Mouse (Mus musculus) embryonic stem cell, embryonic (primary cell): ENCODE measurements around the gene Parp12.

Experiments used
- CTCF ChIA-PET, 4 experiments: fragments of 300-600 bp in 2 of 4; fragments of 350-600 bp in 2 of 4; sonication (Branson Sonifier 250); formaldehyde crosslinking; loops; one replicate each; lab custom pipeline; 2022; ENCODE audit warnings: inconsistent platforms in 2 of 4; lab: Charles Lee
- POLR2A ChIA-PET, 4 experiments: fragments of 300-600 bp in 2 of 4; fragments of 350-600 bp in 2 of 4; sonication (Branson Sonifier 250); formaldehyde crosslinking; loops; one replicate each; lab custom pipeline; 2022; ENCODE audit warnings: antibody characterized with exemption in 4 of 4, inconsistent platforms in 1 of 4; lab: Charles Lee

Parp12 gene

DNA sequence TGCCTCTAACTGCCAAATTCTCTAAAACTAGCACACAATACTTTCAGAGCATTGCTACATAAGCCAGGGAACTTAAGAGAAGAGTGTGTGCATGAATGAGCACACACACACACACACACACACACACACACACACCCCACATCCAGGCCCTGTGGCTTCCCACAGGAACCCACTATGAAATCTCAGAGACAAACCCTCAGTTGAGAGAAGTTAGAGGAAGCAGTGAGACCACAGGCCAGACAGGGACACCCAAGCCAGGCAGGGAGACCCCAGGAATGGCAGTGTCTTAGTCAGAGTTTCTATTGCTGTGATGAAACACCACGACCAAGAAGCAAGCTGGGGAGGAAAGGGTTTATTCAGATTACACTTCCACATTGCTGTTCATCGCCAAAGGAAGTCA, 54.6 kb downstream of the Parp12 start:
- ChIA-PET POLR2A (no interaction called here), CTCF (interaction anchor here in 1 of 4 experiments (0.7 kb wide), 1 partner anchor 136 kb away, joined by 3 read pairs; no protein-coding TSS in a partner anchor)

- ChIA-PET POLR2A (interaction anchor here in 2 of 4 experiments (0.6 to 0.8 kb wide), 2 partner anchors 11 to 348 kb away, joined by 3 read pairs; no protein-coding TSS in a partner anchor), CTCF (interaction anchor here in 1 of 4 experiments (0.7 kb wide), 1 partner anchor 1425 kb away, joined by 5 read pairs; no protein-coding TSS in a partner anchor)
These were observed 57.0 kb downstream of the Parp12 start for GRCm38 (mm10) chr6:39061180-39061579.

DNA sequence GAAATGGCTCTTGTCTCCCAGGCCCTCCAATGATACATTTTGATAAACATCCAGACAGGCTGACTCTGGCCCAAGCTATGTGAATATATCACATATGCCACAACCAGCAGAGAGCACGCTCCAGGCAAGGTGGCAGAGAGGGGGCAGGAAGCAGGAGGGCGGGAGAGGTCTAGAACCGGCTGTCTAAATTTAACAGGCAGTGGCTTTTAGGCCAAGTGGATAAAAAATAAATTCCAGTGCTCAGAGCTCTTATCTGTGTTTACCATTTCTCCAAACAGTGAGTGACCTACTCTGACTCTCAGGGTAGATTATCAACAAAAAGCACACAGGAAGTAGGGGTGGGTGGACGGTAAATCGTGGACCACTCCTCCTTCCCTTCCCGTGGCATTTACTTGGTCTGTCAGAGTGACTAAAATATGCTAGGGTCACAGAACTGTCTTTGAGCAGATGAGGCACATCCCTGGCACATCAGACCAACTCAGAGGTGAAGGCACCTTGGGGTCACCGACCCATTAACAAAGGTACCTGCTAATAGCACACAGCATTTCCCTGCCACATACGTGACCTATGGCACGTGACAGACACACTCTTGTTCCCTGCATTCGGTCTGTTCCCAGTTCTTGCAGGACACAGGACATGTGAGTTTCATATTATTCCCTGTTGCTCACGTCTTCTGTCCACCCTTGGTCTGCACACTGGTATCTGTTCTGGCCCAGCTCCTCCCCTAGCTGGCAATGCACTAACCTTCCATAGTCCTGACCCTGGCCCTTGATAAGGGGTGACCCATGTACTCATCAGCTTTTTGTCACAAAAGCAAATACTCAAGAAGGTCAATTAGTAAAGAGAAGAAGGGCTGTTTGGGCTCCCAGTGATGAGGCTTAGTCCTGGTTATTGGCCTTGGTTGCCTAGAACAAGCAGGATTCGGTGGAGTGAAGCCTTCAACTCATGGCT, 58.3 kb downstream of the Parp12 start:
- CTCF ChIA-PET = interaction anchor here in 3 of 4 experiments (0.5 to 1.0 kb wide), 4 partner anchors 134 to 405 kb away, joined by 3 to 6 read pairs (median 4); no protein-coding TSS in a partner anchor
- POLR2A ChIA-PET = interaction anchor here in 1 of 4 experiments (0.8 kb wide), 1 partner anchor 13 kb away, joined by 3 read pairs; no protein-coding TSS in a partner anchor

- ChIA-PET POLR2A (no interaction called here), CTCF (interaction anchor here in 2 of 4 experiments (0.6 to 0.9 kb wide), 2 partner anchors 169 to 404 kb away, joined by 3 to 5 read pairs; no protein-coding TSS in a partner anchor)
These were observed 59.2 kb downstream of the Parp12 start for GRCm38 (mm10) chr6:39058936-39059335.

DNA sequence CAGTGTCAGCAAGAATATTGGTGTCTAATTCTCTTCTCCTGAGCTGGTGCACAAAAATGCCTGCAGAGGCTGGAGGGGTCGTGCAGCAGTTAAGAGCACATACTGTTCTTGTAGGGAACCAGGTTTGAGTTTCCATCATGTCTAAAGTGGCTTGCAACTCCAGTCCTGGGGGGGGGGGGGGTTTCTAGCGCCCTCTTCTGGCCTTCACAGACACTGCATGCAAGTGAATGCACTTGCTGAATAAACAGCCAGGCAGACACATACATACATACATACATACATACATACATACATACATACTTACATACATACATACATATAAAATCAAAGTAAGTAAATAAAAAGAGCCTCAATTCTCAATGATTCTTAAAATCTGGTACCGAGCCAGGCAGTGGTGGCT, 59.8 kb downstream of the Parp12 start:
- POLR2A ChIA-PET = no interaction called here
- CTCF ChIA-PET = interaction anchor here in 3 of 4 experiments (0.6 to 1.4 kb wide), 7 partner anchors 9 to 241 kb away, joined by 3 to 6 read pairs (median 3); no protein-coding TSS in a partner anchor

- POLR2A ChIA-PET = interaction anchor here in 1 of 4 experiments (1.2 to 1.3 kb wide), 2 partner anchors 12 to 131 kb away, joined by 3 read pairs; no protein-coding TSS in a partner anchor
These were observed 61.0 kb downstream of the Parp12 start for GRCm38 (mm10) chr6:39057161-39057560.

GRCm38 (mm10) chr6:39055831-39056261, 62.3 kb downstream of the Parp12 start:
- CTCF ChIA-PET = no interaction called here
- POLR2A ChIA-PET = no interaction called here

More at GRCm38 (mm10) chr6:39057161-39057560, 61.0 kb downstream of the Parp12 start:
- CTCF ChIA-PET = interaction anchor here in 2 of 4 experiments (0.6 to 1.4 kb wide), 4 partner anchors 10 to 635 kb away, joined by 3 to 6 read pairs (median 5); no protein-coding TSS in a partner anchor

GRCm38 (mm10) chr6:39054878-39055508, 63.2 kb downstream of the Parp12 start:
- ChIA-PET POLR2A (interaction anchor here in 3 of 4 experiments (0.6 to 0.7 kb wide), 3 partner anchors 15 to 599 kb away, joined by 3 to 4 read pairs (median 3); partner anchors contain the start of gene Hipk2 (in 1 of the 3)), CTCF (interaction anchor here in 1 of 4 experiments (0.6 kb wide), 2 partner anchors 128 to 504 kb away, joined by 3 to 4 read pairs; partner anchors contain the start of gene Luc7l2)

DNA sequence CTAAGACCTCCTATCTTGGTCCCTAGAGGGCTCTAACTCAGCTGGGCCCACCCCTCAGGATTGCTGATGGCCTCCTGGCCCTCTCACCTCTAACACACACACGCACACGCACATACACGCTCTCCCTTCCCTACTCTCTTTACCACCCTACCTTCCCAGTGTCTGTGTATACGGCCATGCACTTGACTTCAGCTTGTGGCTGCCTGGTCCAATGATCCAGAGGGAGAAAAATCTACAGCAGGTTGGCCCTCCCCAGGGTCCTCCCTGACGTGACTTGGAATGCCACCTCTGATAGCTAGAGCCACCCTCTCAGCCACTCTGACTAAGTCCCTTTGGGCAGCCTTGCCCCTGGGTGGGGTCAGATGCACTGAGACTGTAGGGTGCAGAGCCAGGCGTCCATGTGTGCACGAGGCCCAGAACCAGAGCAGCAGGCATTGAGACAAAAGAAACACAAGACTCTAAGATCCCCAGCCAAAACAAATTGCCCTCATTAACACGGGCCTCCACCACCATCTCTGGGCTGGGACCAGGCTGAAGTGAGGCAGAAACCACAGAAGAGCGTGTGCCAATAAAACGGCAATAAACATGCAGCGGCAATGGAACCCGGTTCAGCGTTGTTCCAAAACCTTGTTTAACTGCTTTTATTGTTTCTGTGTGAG, 63.8 kb downstream of the Parp12 start:
- ChIA-PET POLR2A (interaction anchor here in 1 of 4 experiments (0.6 kb wide), 1 partner anchor 15 kb away, joined by 3 read pairs; no protein-coding TSS in a partner anchor), CTCF (no interaction called here)

DNA sequence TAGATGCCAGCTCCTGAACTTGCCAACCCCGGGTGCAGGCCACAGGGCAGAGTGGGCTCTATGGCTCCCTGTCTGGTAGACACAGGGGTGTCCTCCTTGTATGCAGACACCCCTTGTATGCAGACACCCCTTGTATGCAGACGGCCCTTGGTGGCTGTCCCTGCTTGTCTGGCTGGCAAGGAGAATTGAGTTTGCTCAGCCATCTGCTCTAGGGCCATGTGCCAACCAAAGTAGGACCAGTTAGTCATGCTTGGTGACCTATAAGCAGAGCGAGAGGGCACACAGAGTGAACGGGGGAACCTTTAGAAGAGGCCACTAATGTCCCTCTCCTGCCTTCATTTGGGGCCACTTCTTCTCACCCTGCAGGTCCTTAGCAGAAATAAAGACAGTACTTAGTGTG, 65.5 kb downstream of the Parp12 start:
- ChIA-PET POLR2A (interaction anchor here in 1 of 4 experiments (0.5 kb wide), 1 partner anchor 156 kb away, joined by 3 read pairs; no protein-coding TSS in a partner anchor), CTCF (interaction anchor here in 3 of 4 experiments (0.6 to 1.9 kb wide), 4 partner anchors 14 to 127 kb away, joined by 3 to 5 read pairs (median 4); no protein-coding TSS in a partner anchor)

GRCm38 (mm10) chr6:39051799-39052556, 66.2 kb downstream of the Parp12 start:
- ChIA-PET POLR2A (interaction anchor here in 2 of 4 experiments (0.5 to 1.2 kb wide), 2 partner anchors 65 to 155 kb away, joined by 3 read pairs; no protein-coding TSS in a partner anchor), CTCF (interaction anchor here in 3 of 4 experiments (0.6 to 1.9 kb wide), 5 partner anchors 14 to 127 kb away, joined by 3 to 5 read pairs (median 3); no protein-coding TSS in a partner anchor)

GRCm38 (mm10) chr6:39050836-39051235, 67.3 kb downstream of the Parp12 start:
- ChIA-PET CTCF (interaction anchor here in 2 of 4 experiments (0.5 to 1.0 kb wide), 2 partner anchors 188 to 315 kb away, joined by 3 to 5 read pairs; no protein-coding TSS in a partner anchor), POLR2A (interaction anchor here in 1 of 4 experiments (0.5 to 1.2 kb wide), 2 partner anchors 64 to 125 kb away, joined by 3 read pairs; no protein-coding TSS in a partner anchor)

- ChIA-PET CTCF (interaction anchor here in 3 of 4 experiments (0.6 kb wide), 3 partner anchors 124 to 224 kb away, joined by 3 to 5 read pairs (median 3); no protein-coding TSS in a partner anchor), POLR2A (no interaction called here)
These were observed 69.0 kb downstream of the Parp12 start for GRCm38 (mm10) chr6:39049141-39049540.

DNA sequence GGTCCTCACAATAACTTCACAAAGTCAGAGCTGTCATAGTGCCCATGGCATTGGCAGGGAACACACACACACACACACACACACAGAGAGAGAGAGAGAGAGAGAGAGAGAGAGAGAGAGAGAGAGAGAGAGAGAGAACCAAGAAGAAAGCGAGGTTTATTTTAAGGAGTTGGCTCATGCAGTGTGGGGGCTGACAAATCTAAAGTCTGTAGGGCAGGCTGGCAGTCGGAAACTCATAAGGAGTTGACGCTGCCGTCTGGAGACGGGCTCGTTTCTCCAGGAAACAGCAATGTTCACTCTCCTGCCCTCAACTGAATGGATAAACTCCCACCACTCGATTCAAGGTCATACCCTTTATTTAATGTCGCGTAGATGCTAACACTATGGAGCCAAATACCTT, 77.7 kb downstream of the Parp12 start:
- POLR2A ChIA-PET = no interaction called here
- CTCF ChIA-PET = interaction anchor here in 1 of 4 experiments (0.6 kb wide), 1 partner anchor 305 kb away, joined by 4 read pairs; no protein-coding TSS in a partner anchor
